Mouse (Mus musculus): ENCODE measurements around the gene Trio.

DNA sequence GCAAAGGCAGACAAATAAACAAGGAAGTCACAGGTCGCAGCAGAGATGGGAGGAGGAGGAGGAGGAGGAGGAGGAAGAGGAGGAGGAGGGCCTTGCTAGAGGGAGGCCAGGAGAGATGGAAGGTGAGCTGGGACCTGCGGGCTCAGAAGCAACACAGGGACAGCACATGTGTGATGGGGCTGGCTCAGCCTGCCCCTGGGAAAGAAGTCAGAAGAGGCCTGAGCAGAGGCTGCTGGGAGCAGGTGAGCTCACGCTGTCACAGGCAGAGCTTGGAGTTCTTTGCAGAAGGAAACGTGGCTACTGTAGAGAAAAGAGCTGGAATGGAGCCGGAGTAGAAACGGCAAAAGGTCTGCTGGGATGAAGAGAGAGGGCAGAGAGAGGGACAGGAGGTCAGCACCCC, 185.5 kb downstream of the Trio start:
- TF ChIP-seq TAL1 (IDR thresholded peaks at IDR 0.05; ENCODE audit: low read length): no peak
- no peak for TF ChIP-seq GATA1 (IDR thresholded peaks at IDR 0.05; ENCODE audit: low read length)
